Mouse (Mus musculus) myocyte (in vitro differentiated cells): ENCODE data around the gene Tnrc6a. TPM values are rescaled to one million over a fixed set of nuclear protein-coding genes. Genes with fewer than 3 reads are reported as not detected.

ENCODE experiments used
- H3K27me3 ChIP-seq: one replicate; pipeline ENCODE4 v1.6.1; 2011; ENCODE audit not compliant: control insufficient read depth, insufficient read depth, insufficient read length
- H3K36me3 ChIP-seq: one replicate; pipeline ENCODE4 v1.6.1; 2011; ENCODE audit not compliant: control insufficient read depth, insufficient read depth
- H3K4me2 ChIP-seq: one replicate; pipeline ENCODE4 v1.6.1; 2011; ENCODE audit warnings: low read depth, control low read depth
- H3K4me3 ChIP-seq: one replicate; pipeline ENCODE4 v1.5.1; 2011; ENCODE audit warnings: mild to moderate bottlenecking, control low read depth, moderate library complexity
- H3K79me2 ChIP-seq: one replicate; pipeline ENCODE4 v1.6.1; 2011; ENCODE audit not compliant: control insufficient read depth, insufficient read depth
- H3ac ChIP-seq: one replicate; pipeline ENCODE4 v1.6.1; 2011; ENCODE audit not compliant: control insufficient read depth, insufficient read length
- CEBPB ChIP-seq: IDR thresholded peaks from 2 replicates; pipeline ENCODE4 v1.6.1; 2011; ENCODE audit warnings: mild to moderate bottlenecking, moderate library complexity; ENCODE audit not compliant: poor library complexity, insufficient read depth, severe bottlenecking
- E2F4 ChIP-seq: IDR thresholded peaks from one replicate; pipeline ENCODE4 v1.6.1; 2011; ENCODE audit warnings: mild to moderate bottlenecking, control low read depth, moderate library complexity; ENCODE audit not compliant: insufficient read depth
- MAX ChIP-seq: IDR thresholded peaks from one replicate; pipeline ENCODE4 v1.6.1; 2011; ENCODE audit warnings: low read depth, mild to moderate bottlenecking, control low read depth
- MYOD1 ChIP-seq, 3 experiments: IDR thresholded peaks; one replicate each; pipeline ENCODE4 v1.6.1; 2011; ENCODE audit warnings: control low read depth in 2 of 3, low read depth in 2 of 3, mild to moderate bottlenecking in 2 of 3, moderate library complexity in 1 of 3; ENCODE audit not compliant: insufficient read length in 2 of 3, control insufficient read depth in 1 of 3
- MYOG ChIP-seq, 3 experiments: IDR thresholded peaks; one replicate each; pipeline ENCODE4 v1.6.1; 2011; ENCODE audit warnings: control low read depth in 2 of 3, low read depth in 2 of 3, mild to moderate bottlenecking in 2 of 3; ENCODE audit not compliant: insufficient read length in 2 of 3, control insufficient read depth in 1 of 3, insufficient read depth in 1 of 3
- POLR2A ChIP-seq: IDR thresholded peaks from one replicate; pipeline ENCODE4 v1.6.1; 2011; ENCODE audit warnings: low read depth, mild to moderate bottlenecking, control low read depth, moderate library complexity; ENCODE audit not compliant: insufficient read length
- POLR2AphosphoS2 ChIP-seq: IDR thresholded peaks from one replicate; pipeline ENCODE4 v1.6.1; 2011; ENCODE audit warnings: low read depth, control low read depth; ENCODE audit not compliant: insufficient read length
- REST ChIP-seq: IDR thresholded peaks from one replicate; pipeline ENCODE4 v1.6.1; 2011; ENCODE audit warnings: mild to moderate bottlenecking, control low read depth, moderate library complexity; ENCODE audit not compliant: insufficient read depth, insufficient read length
- SRF ChIP-seq: IDR thresholded peaks from one replicate; pipeline ENCODE4 v1.6.1; 2011; ENCODE audit warnings: low read depth; ENCODE audit not compliant: control insufficient read depth, insufficient read length
- TCF12 ChIP-seq: IDR thresholded peaks from one replicate; pipeline ENCODE4 v1.6.1; 2011; ENCODE audit warnings: mild to moderate bottlenecking, control low read depth; ENCODE audit not compliant: poor library complexity, insufficient read depth, severe bottlenecking
- TCF3 ChIP-seq: IDR thresholded peaks from one replicate; pipeline ENCODE4 v1.6.1; 2011; ENCODE audit warnings: low read depth, control low read depth; ENCODE audit not compliant: insufficient read length
- USF1 ChIP-seq: IDR thresholded peaks from one replicate; pipeline ENCODE4 v1.6.1; 2011; ENCODE audit warnings: low read depth, mild to moderate bottlenecking, control low read depth, moderate library complexity
- polyA plus RNA-seq: library from polyadenylated mRNA; unstranded; fragments of >200 nt; fragmentation: generic; extraction: Trizol; gene quantifications from one replicate; pipeline ENCODE4 v1.2.1, GENCODE M21; 2012; ENCODE audit warnings: missing spikeins

Tnrc6a gene
- polyA plus RNA-seq, 1 experiment = 8.6 TPM

DNA sequence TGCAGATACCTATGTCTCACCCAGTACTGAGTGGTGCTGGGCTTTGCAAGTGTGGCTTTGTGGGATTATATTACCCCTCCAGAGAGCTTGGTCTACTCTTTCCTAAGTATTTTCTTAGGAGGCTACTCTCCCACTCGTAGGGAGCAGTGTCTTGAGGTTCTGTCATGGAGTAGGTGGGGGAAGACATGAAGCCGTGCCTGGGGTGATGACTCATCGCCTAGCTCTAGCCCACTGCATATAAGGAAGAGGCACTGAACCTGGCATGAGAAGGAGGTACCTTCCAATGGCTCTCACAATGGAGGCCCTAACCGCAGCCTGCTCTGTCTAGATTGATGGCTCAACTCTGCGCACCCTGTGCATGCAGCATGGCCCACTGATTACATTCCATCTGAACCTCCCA lies 68.0 kb downstream of the Tnrc6a start:
- no peak overlapping the region for H3K4me2 ChIP-seq
- no peaks in the 10 kb centered on the region for H3K79me2 ChIP-seq
- H3K36me3 ChIP-seq = peaks cover 55% of the 10 kb centered on the region
- no peak overlapping the region for H3ac ChIP-seq
- H3K4me3 ChIP-seq = no peak overlapping the region
- no peaks in the 10 kb centered on the region for H3K27me3 ChIP-seq
- TF ChIP-seq TCF12 = no peak
- no peak for TF ChIP-seq REST
- no peak for TF ChIP-seq POLR2AphosphoS2

DNA sequence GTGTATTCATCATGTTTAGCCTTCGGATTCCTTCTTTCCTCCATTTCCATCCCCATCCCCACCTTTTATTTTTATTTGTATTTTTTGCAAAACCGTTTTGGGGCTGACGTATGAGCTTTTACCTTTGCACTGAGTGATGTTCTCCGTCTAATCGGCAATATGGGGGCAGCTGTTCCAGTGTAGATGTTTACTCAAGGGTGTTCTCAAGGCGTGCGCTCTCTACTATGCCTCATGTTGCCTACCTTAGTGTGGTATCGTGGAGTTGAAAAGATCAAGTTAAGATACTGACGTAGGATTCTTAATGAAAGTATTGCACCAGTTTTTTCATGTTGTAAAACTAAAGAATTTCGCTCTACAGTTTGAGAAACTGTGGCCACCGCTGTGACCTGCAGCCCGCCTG lies 69.5 kb downstream of the Tnrc6a start:
- no peaks in the 10 kb centered on the region for H3K27me3 ChIP-seq
- TF ChIP-seq CEBPB (no peak), MYOG (IDR thresholded peaks at IDR 0.05; ENCODE audit: control insufficient read depth in 1 of 3, insufficient read depth in 1 of 3, insufficient read length in 2 of 3, low read depth in 2 of 3) (no peak), POLR2AphosphoS2 (no peak), E2F4 (no peak), MAX (no peak), POLR2A (no peak), SRF (no peak), TCF3 (no peak), REST (no peak), USF1 (no peak), TCF12 (no peak), MYOD1 (IDR thresholded peaks at IDR 0.05; ENCODE audit: control insufficient read depth in 1 of 3, insufficient read length in 2 of 3, low read depth in 2 of 3) (no peak)
- H3ac ChIP-seq = no peak overlapping the region
- H3K36me3 ChIP-seq = peaks cover 41% of the 10 kb centered on the region
- H3K4me2 ChIP-seq = no peak overlapping the region
- H3K79me2 ChIP-seq = no peaks in the 10 kb centered on the region
- no peak overlapping the region for H3K4me3 ChIP-seq

- Histone ChIP-seq H3K4me3 (no peak overlapping the region), H3K79me2 (no peaks in the 10 kb centered on the region), H3K27me3 (no peaks in the 10 kb centered on the region), H3ac (no peak overlapping the region), H3K36me3 (peaks cover 27% of the 10 kb centered on the region), H3K4me2 (no peak overlapping the region)
- no peak for TF ChIP-seq CEBPB
- no peak for TF ChIP-seq SRF
- no peak for TF ChIP-seq TCF3
- no peak for TF ChIP-seq E2F4
- TF ChIP-seq POLR2A = no peak
- TF ChIP-seq MYOG (IDR thresholded peaks at IDR 0.05; ENCODE audit: control insufficient read depth in 1 of 3, insufficient read depth in 1 of 3, insufficient read length in 2 of 3, low read depth in 2 of 3) = no peak
- TF ChIP-seq REST = no peak
- no peak for TF ChIP-seq TCF12
- TF ChIP-seq USF1 = no peak
Observed at GRCm38 (mm10) chr7:123194696-123195095, 71.0 kb downstream of the Tnrc6a start.

GRCm38 (mm10) chr7:123196432-123196831 lies 72.7 kb downstream of the Tnrc6a start:
- TF ChIP-seq MYOD1 (IDR thresholded peaks at IDR 0.05; ENCODE audit: control insufficient read depth in 1 of 3, insufficient read length in 2 of 3, low read depth in 2 of 3) (no peak), MYOG (IDR thresholded peaks at IDR 0.05; ENCODE audit: control insufficient read depth in 1 of 3, insufficient read depth in 1 of 3, insufficient read length in 2 of 3, low read depth in 2 of 3) (no peak), USF1 (no peak), POLR2A (no peak), MAX (no peak), TCF3 (no peak), CEBPB (no peak), REST (no peak), E2F4 (no peak), SRF (no peak), POLR2AphosphoS2 (no peak), TCF12 (no peak)
- no peak overlapping the region for H3ac ChIP-seq
- H3K79me2 ChIP-seq = no peaks in the 10 kb centered on the region
- no peaks in the 10 kb centered on the region for H3K27me3 ChIP-seq
- no peak overlapping the region for H3K4me2 ChIP-seq
- peaks cover 13% of the 10 kb centered on the region for H3K36me3 ChIP-seq
- H3K4me3 ChIP-seq = no peak overlapping the region

GRCm38 (mm10) chr7:123198695-123199094 lies 75.0 kb downstream of the Tnrc6a start:
- Histone ChIP-seq H3K36me3 (peaks cover 5% of the 10 kb centered on the region), H3K4me2 (no peak overlapping the region), H3K27me3 (no peaks in the 10 kb centered on the region), H3K79me2 (no peaks in the 10 kb centered on the region), H3K4me3 (no peak overlapping the region), H3ac (no peak overlapping the region)
- TF ChIP-seq MYOD1 (IDR thresholded peaks at IDR 0.05; ENCODE audit: control insufficient read depth in 1 of 3, insufficient read length in 2 of 3, low read depth in 2 of 3) (no peak), E2F4 (no peak), MYOG (IDR thresholded peaks at IDR 0.05; ENCODE audit: control insufficient read depth in 1 of 3, insufficient read depth in 1 of 3, insufficient read length in 2 of 3, low read depth in 2 of 3) (no peak), POLR2AphosphoS2 (no peak), MAX (no peak), TCF12 (no peak), POLR2A (no peak), SRF (no peak), USF1 (no peak)
